Mouse (Mus musculus) MEL-GATA-1-ER (cell line): ENCODE measurements at regions not wholly inside any gene's neighbourhood (a gene's known extent, or its start where the extent isn't known, plus 50 kb on each side); places are given as distances from the start of the nearest gene placed in this dataset.

Experiments used
- DNase-seq: peaks from one replicate; pipeline ENCODE4 v3.0.0-alpha.2; 2012; ENCODE audit warnings: low read depth; ENCODE audit errors: extremely low read depth

DNA sequence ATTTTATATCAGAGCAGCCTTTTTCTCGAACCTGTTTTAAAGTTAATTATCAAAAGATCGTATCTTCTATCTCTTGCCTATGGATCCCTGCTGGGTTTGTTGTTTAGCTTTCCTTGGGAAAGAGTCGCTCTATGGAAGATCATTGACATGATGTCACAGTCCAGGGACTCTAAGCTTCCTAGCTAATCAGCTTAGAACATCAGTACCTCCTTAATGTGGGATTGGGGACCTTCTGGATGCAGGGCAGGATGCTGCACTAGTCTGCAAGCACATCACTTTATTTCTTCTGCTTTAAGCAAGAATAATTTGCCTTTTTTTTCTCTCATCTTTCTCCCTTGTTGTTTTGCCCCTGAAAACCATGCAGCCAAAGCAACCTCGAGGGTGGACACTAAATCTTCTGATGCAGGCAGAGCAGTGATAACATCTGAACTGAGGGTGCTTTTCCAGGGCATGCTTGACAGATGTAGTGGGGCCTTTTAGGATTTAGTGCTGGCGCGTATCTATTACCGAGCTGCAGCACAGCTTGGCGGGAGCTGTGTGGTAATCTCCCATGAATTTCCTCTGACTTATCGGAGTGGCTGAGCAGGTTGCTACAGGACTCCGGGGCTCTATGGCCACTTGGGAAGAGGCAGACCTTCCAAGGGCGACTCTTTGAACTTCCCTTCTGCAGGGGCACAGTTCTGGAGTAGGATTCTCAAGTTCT, 425.0 kb downstream of the Bcl11a start:
- DNase-seq, result no peak

- DNase-seq, result no peak
Measured at GRCm38 (mm10) chr11:24515568-24515967, 437.7 kb downstream of the Bcl11a start.

GRCm38 (mm10) chr11:24535462-24535861, 457.6 kb downstream of the Bcl11a start:
- no peak for DNase-seq

DNA sequence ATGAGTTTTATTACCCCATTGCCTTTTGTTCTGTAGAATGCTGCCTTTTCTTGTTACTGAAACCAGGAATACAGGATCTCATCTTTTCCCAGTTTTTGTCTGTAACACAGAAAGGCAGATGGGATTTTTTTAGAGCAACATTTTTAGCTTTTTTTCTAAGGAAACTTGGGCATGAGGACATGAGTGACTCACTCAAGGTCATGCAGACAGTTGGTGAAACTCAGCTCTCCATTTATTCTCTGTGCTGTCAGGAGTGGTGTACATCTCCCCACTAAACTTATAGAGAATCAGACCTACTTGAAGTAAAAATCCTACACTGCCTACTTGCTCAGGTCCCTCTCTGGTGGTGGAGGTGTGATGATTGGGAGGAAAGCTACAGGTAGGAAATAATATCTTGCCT, 459.9 kb downstream of the Bcl11a start:
- no peak for DNase-seq

GRCm38 (mm10) chr11:24569655-24570054, 491.8 kb downstream of the Bcl11a start:
- no peak for DNase-seq

DNA sequence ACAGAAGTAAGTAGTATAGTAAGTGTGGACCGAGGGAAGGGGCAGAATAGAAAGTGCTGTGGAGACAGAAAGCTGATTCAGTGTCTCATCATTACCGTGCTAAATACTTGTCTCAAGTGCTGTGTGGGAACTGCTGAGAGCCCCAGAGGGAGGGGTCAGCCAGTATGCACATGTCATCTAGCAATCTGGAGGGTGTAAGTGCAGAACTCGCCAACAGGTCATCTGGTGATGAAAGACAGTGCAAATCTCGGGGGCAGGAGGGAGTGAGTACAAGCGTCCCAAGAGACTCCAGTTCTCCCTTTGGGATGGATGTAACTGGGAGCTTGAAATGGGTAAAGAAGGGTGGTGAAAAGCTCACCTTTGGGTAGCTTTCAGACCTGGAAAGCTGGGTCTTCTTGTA, 535.7 kb downstream of the Bcl11a start:
- DNase-seq, result no peak

DNA sequence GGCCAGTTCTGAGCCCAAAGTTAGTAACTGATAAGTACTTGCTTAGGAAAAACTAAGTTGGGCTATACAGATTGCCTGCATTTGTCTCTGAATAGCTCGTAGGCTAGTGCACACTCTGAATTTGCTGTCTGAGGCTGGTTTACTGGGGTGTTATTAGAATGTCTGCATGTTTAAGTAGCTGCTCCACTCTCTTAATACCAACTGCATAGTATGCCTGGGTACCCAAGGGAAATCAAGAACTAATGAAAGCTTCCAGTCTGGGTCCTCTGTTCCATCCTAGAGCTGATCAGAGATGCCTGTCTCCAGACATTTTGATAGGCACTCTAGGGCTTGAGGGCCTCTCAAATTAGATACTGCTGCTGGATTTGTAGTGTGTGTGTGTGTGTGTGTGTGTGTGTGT, 537.6 kb downstream of the Bcl11a start:
- DNase-seq, result no peak

DNA sequence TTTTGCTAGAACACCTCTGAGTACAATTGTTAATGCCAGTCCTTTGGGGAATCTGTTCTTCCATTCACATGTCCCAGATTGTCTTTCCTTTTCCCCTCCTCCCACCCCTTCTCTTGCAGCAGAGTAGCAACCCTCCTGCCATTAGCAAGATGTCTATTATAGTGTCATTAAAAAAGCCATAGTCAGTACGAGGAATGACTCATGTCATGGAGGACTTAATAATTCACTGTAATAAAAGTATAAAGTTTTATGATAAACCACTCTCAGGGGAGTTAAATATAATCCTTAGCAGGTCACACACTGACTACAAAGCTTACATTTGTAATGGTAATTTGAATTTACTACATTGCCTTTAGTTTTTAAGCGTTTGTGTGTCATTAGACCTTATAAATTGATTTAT, 540.7 kb downstream of the Bcl11a start:
- no peak for DNase-seq

DNA sequence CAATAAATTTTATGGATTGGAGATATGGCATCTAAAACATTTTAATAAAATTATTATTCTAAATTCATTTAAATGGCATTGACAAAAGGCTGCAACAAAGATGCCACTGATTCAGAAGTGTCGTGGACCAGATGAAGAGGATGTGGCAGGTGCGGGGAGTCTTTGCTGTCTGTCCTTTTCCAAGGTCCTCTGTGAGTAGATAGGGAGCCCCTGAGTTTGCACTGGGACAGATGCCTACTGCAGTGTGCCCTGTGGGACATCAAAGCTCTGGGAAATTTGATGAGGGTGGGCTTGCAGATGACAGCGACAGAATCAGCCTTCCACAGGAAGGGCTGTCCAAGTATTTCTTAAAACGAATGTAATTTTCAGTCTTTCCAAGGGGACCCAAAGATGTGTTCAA, 541.2 kb downstream of the Bcl11a start:
- no peak for DNase-seq

GRCm38 (mm10) chr11:24628619-24629018, 550.8 kb downstream of the Bcl11a start:
- DNase-seq, result no peak

- DNase-seq, result no peak
Measured at GRCm38 (mm10) chr11:24629431-24629830, 551.6 kb downstream of the Bcl11a start.

DNA sequence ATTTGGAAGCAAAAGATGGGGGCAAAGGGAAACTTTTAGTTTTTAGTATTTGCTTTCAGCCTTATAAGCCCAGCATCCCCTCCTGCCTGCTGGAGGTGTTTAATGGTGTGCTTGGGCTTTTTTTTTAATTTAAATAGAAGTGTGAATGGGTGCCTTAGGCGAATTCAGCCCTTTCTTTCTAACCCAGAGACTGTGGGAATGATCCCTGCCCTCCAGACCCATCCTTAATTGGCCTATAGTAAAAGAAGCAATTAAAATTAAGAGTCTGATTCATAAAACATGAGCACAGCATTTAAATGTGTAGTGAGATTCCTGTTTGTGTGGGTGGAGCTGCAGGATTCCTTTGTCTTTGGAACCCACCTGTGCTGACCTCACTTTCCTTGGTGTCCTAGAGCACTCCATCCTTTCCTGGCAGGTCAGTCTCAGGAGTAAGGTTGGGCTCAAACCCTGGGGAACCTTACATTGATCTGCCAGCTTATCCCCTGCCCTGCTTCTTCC, 552.6 kb downstream of the Bcl11a start:
- no peak for DNase-seq

GRCm38 (mm10) chr11:24631651-24632050, 553.8 kb downstream of the Bcl11a start:
- DNase-seq, result no peak

DNA sequence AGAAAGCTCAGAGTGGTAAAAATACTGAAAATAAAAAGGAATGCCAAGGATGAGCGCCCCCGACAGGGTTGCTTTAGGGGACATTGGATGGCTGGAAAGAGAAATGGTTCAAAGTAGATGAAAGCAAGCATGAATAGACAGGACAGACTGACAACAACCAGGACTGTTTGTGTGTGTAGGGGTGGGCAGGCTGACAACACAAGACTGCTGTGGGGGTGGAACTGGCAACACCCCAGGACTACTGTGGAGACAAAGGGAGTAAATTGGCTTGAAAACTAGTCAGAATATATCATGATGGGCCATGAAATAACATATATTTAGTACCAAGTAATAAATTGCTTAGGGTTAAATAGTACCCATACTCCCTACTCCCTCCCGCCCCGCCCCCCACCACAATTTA, 558.9 kb downstream of the Bcl11a start:
- no peak for DNase-seq

- no peak for DNase-seq
Measured at GRCm38 (mm10) chr11:24643439-24644109, 565.7 kb downstream of the Bcl11a start.

DNA sequence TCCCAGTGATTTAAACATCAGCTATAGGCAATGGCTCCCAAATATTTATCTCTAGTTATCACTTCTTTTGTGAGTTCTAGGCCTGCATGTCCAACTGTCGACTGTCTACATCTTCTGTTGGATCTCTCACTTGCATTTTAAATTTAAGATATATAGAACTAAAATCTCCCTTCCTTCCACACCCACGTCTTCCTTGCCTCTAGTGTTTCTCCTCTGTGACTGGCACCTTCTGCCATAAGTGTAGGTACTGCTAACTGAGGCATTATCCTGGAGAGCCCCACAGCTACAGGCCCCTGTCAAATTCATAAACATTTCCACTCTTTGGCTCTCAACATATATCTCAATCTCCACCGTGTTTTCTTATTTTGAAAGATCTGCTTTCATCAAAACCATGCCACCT, 575.0 kb downstream of the Bcl11a start:
- DNase-seq, result no peak

DNA sequence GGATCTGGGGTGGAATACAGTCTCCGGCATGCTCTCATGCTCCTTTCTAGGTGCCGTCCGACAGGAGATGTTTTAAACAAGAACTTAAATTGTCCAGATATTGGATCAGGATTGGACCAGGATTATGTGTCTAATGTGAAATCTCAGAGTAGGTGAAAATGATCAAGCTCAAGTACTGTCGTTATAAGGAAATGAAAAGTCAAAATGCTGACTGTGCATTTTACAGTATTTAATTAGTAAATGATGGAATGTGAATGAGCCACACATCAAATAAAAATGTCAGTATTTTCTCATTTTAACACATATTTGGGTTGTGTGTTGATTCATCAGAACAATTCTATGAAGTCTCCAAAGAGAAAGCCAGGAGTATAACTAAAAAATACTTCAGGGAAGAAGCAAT, 586.2 kb downstream of the Bcl11a start:
- DNase-seq, result no peak

GRCm38 (mm10) chr11:24665310-24665709, 587.5 kb downstream of the Bcl11a start:
- DNase-seq, result no peak

- no peak for DNase-seq
Measured at GRCm38 (mm10) chr11:24671662-24672061, 593.8 kb downstream of the Bcl11a start.

DNA sequence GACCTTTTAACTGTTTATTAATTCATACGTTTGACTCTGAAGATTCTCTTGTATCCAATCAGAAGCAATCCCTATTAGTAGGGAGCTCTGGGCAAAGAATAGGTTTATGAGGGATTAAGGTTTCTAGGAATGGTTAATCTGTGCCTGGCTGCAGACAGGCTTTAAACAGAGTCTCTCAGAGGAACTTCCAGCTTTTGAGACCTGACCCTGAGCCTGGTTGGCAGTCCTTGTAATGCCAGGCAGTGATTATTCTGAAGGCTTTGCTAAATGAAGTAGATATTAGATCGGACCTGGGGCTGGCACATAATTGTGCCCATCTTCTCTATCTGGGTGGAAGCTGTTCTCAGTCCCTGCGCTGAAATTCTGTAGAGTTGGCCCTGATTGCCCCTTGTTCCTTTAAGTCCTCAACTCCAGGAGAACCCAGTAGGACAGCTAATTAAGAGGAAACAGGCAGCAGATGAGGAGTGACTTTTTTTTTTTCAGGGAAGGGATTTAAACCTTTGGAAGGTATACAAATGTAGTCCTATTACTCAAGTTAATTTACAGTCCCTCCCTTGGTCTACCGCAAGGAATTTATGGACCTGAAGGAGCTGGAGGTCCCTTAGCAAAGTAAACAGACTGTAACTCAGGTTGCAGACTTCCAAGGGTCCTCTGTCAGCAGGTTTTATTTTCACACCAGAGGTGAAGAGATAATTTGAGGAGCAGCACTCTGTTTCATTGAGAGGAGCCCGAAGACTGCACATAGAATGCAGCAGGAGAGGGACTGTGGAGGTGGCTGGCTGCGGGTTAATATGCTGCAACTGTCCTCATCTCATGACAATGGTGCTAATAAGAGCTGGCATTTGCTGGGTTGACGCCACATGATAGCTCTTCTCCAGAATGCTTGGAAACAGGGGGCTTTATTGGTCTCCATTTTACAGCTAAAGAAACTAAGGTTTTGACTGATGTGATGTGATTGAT, 595.7 kb downstream of the Bcl11a start:
- DNase-seq, result no peak

DNA sequence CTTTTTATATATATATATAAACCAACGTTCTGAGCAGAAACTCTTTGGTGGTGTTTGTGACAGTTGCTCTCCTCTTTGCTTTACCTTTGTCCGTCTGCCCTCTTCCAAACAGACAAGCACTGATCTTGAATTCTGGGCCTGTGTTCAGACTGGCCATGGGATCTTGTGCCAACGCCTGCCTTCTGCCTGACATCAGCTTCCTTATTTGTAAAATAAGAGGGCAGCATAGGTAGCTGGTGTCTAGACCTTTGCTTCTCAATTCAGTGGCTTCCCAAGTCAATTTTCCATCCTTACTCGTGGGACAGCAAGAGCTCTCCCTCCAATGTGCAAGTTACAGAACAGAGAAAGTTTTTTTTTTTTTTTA, 596.3 kb downstream of the Bcl11a start:
- no peak for DNase-seq

GRCm38 (mm10) chr11:24677016-24677415, 599.2 kb downstream of the Bcl11a start:
- no peak for DNase-seq
